Mouse (Mus musculus) hindbrain, embryonic 16.5 days (tissue): ENCODE results near the gene Pappa. TPM values are rescaled to one million over a fixed set of nuclear protein-coding genes. Genes with fewer than 3 reads are reported as not detected.

Experiments
- ATAC-seq: fragments of 200-750 bp; cut with Nextera tagmentation; 2 replicates; pipeline ENCODE4 v1.8.0; 2017; ENCODE audit warnings: moderate TSS enrichment, moderate library complexity
- H3K27ac ChIP-seq: fragments of 300-500 bp; sonication (generic); 2 replicates; pipeline ENCODE4 v1.5.1; 2014; ENCODE audit warnings: low read depth, mild to moderate bottlenecking, control low read depth, low read length, moderate library complexity
- H3K27me3 ChIP-seq: fragments of 300-500 bp; sonication (generic); replicated peaks from 2 replicates; pipeline ENCODE4 v1.6.1; 2014; ENCODE audit warnings: low read length; ENCODE audit not compliant: control insufficient read depth, insufficient read depth
- H3K36me3 ChIP-seq: fragments of 300-500 bp; sonication (generic); 2 replicates; pipeline ENCODE4 v1.6.1; 2014; ENCODE audit warnings: mild to moderate bottlenecking, low read length, moderate library complexity, mixed read lengths; ENCODE audit not compliant: control insufficient read depth, insufficient read depth
- H3K4me1 ChIP-seq: fragments of 300-500 bp; sonication (generic); 2 replicates; pipeline ENCODE4 v1.6.1; 2014; ENCODE audit warnings: low read depth, low read length; ENCODE audit not compliant: control insufficient read depth, insufficient read depth
- H3K4me2 ChIP-seq: fragments of 300-500 bp; sonication (generic); 2 replicates; pipeline ENCODE4 v1.6.1; 2014; ENCODE audit warnings: mild to moderate bottlenecking, low read length, control low read depth, moderate library complexity
- H3K4me3 ChIP-seq: fragments of 300-500 bp; sonication (generic); 2 replicates; pipeline ENCODE4 v1.5.1; 2014; ENCODE audit warnings: mild to moderate bottlenecking, low read length, control low read depth, moderate library complexity
- H3K9ac ChIP-seq: fragments of 300-500 bp; sonication (generic); 2 replicates; pipeline ENCODE4 v1.6.1; 2014; ENCODE audit warnings: low read depth, mild to moderate bottlenecking, control low read depth, low read length, moderate library complexity
- H3K9me3 ChIP-seq: fragments of 300-500 bp; sonication (generic); 2 replicates; pipeline ENCODE4 v1.6.1; 2014; ENCODE audit warnings: mild to moderate bottlenecking, low read length, moderate library complexity; ENCODE audit not compliant: control insufficient read depth
- WGBS: fragments of 180-500 bp; shearing (Covaris S2); extraction: QIAGEN DNeasy Blood & Tissue Kit; methylation state at CpG from one replicate; pipeline ENCODE4 v1.1.7; 2014; 5-methylcytosine and 5-hydroxymethylcytosine counted together
- polyA plus RNA-seq: library from polyadenylated mRNA; unstranded; fragments of >200 nt; fragmentation: Nextera tagmentation; extraction: Ambion mirVana; gene quantifications from 2 replicates; pipeline ENCODE4 v1.2.1, GENCODE M21; 2015

Gene Pappa
- polyA plus RNA-seq, 1 experiment from 2014 or later: 0.93 TPM

GRCm38 (mm10) chr4:65188921-65189485, 65.0 kb downstream of the Pappa start:
- no peaks in the 10 kb centered on the region for H3K27me3 ChIP-seq
- H3K9me3 ChIP-seq: no peaks in the 10 kb centered on the region
- no peak overlapping the region for H3K4me3 ChIP-seq
- no peak overlapping the region for H3K27ac ChIP-seq
- WGBS: 77% methylated on average over 6 of the region's 6 CpGs
- no peak overlapping the region for H3K9ac ChIP-seq
- H3K36me3 ChIP-seq: no peaks in the 10 kb centered on the region
- no peaks in the 10 kb centered on the region for H3K4me1 ChIP-seq
- H3K4me2 ChIP-seq: no peak overlapping the region
- peak; percentile 65; the same call in 1 of the 2 replicates for ATAC-seq

- Histone ChIP-seq H3K9ac (no peak overlapping the region), H3K4me3 (no peak overlapping the region), H3K4me2 (no peak overlapping the region), H3K4me1 (no peaks in the 10 kb centered on the region), H3K9me3 (no peaks in the 10 kb centered on the region), H3K27ac (no peak overlapping the region), H3K36me3 (no peaks in the 10 kb centered on the region), H3K27me3 (no peaks in the 10 kb centered on the region)
- 85% methylated on average over 3 of the region's 3 CpGs for WGBS
- ATAC-seq: no peak
Observed at GRCm38 (mm10) chr4:65192810-65193209, 68.8 kb downstream of the Pappa start.

- WGBS: 84% methylated on average over 1 of the region's 1 CpGs
Observed at GRCm38 (mm10) chr4:65195971-65196370, 72.0 kb downstream of the Pappa start.

GRCm38 (mm10) chr4:65203666-65204065, 79.7 kb downstream of the Pappa start:
- no peak overlapping the region for H3K4me3 ChIP-seq
- no peak for ATAC-seq
- H3K27ac ChIP-seq: no peak overlapping the region
- no peaks in the 10 kb centered on the region for H3K4me1 ChIP-seq
- no peaks in the 10 kb centered on the region for H3K27me3 ChIP-seq
- H3K4me2 ChIP-seq: no peak overlapping the region
- no peaks in the 10 kb centered on the region for H3K9me3 ChIP-seq
- H3K36me3 ChIP-seq: no peaks in the 10 kb centered on the region
- WGBS: 88% methylated on average over 5 of the region's 5 CpGs
- no peak overlapping the region for H3K9ac ChIP-seq

More at GRCm38 (mm10) chr4:65195971-65196370, 72.0 kb downstream of the Pappa start:
- Histone ChIP-seq H3K4me3 (no peak overlapping the region), H3K4me2 (no peak overlapping the region), H3K27me3 (no peaks in the 10 kb centered on the region), H3K4me1 (no peaks in the 10 kb centered on the region), H3K9me3 (no peaks in the 10 kb centered on the region), H3K36me3 (no peaks in the 10 kb centered on the region), H3K27ac (no peak overlapping the region), H3K9ac (no peak overlapping the region)
- ATAC-seq: no peak

GRCm38 (mm10) chr4:65205446-65205845, 81.5 kb downstream of the Pappa start:
- H3K9ac ChIP-seq: no peak overlapping the region
- H3K27ac ChIP-seq: no peak overlapping the region
- H3K9me3 ChIP-seq: no peaks in the 10 kb centered on the region
- no peak for ATAC-seq
- WGBS: 83% methylated on average over 2 of the region's 2 CpGs
- no peaks in the 10 kb centered on the region for H3K27me3 ChIP-seq
- H3K4me1 ChIP-seq: no peaks in the 10 kb centered on the region
- H3K4me2 ChIP-seq: no peak overlapping the region
- H3K36me3 ChIP-seq: no peaks in the 10 kb centered on the region
- H3K4me3 ChIP-seq: no peak overlapping the region

GRCm38 (mm10) chr4:65209369-65210015, 85.5 kb downstream of the Pappa start:
- WGBS: 82% methylated on average over 3 of the region's 3 CpGs
- Histone ChIP-seq H3K4me3 (no peak overlapping the region), H3K27ac (no peak overlapping the region), H3K4me1 (no peaks in the 10 kb centered on the region), H3K4me2 (no peak overlapping the region), H3K9ac (no peak overlapping the region), H3K27me3 (no peaks in the 10 kb centered on the region), H3K36me3 (no peaks in the 10 kb centered on the region), H3K9me3 (no peaks in the 10 kb centered on the region)
- no peak for ATAC-seq

- Histone ChIP-seq H3K9ac (no peak overlapping the region), H3K36me3 (no peaks in the 10 kb centered on the region), H3K27ac (no peak overlapping the region), H3K4me2 (no peak overlapping the region), H3K4me1 (no peaks in the 10 kb centered on the region), H3K9me3 (no peaks in the 10 kb centered on the region), H3K4me3 (no peak overlapping the region), H3K27me3 (no peaks in the 10 kb centered on the region)
- 28% methylated on average over 3 of the region's 3 CpGs for WGBS
- ATAC-seq: no peak
Observed at GRCm38 (mm10) chr4:65216682-65217081, 92.7 kb downstream of the Pappa start.

- peak; percentile 61 for ATAC-seq
- H3K36me3 ChIP-seq: no peaks in the 10 kb centered on the region
- no peak overlapping the region for H3K4me2 ChIP-seq
- H3K27me3 ChIP-seq: no peaks in the 10 kb centered on the region
- WGBS: 45% methylated on average over 9 of the region's 9 CpGs
- H3K4me3 ChIP-seq: no peak overlapping the region
- no peaks in the 10 kb centered on the region for H3K4me1 ChIP-seq
- no peaks in the 10 kb centered on the region for H3K9me3 ChIP-seq
- no peak overlapping the region for H3K9ac ChIP-seq
- no peak overlapping the region for H3K27ac ChIP-seq
Observed at GRCm38 (mm10) chr4:65217651-65218364, 93.8 kb downstream of the Pappa start.

GRCm38 (mm10) chr4:65223901-65224300, 99.9 kb downstream of the Pappa start:
- no peak for ATAC-seq
- H3K4me1 ChIP-seq: no peaks in the 10 kb centered on the region
- no peaks in the 10 kb centered on the region for H3K27me3 ChIP-seq
- H3K9me3 ChIP-seq: no peaks in the 10 kb centered on the region
- H3K4me2 ChIP-seq: no peak overlapping the region
- H3K4me3 ChIP-seq: no peak overlapping the region
- H3K36me3 ChIP-seq: no peaks in the 10 kb centered on the region
- no peak overlapping the region for H3K9ac ChIP-seq
- 64% methylated on average over 4 of the region's 4 CpGs for WGBS
- H3K27ac ChIP-seq: no peak overlapping the region
